In the genomic region with DNA sequence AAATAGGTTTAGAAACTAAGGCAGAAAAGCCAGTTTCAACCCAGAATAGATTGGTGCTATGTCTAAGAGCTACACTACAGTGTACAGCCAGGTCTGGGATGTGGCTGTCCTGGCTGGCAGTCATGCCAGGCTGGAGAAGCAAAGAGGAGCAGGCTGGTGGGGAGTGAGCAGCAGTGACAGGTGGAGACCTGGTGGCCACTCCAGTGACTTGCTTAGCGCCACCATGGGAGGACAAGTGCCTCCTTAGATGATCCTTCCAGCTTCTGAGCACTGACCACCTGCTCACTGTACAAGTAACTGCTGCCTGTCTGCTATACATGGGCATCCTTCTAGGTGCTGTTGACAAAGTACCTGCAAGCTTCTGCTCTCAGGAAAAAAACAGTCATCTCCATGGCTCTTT, we compare ENCODE assay signal across 22 mouse cellular contexts. TPM values are rescaled to one million over a fixed set of nuclear protein-coding genes. Genes with fewer than 3 reads are reported as not detected.
A peak's percentile ranks its signal among the peaks of the same experiment; 100 is the strongest.
DNase-seq lines count a peak whose midpoint lies in the region; ATAC-seq and TF ChIP-seq lines count a peak whose summit lies in the region.
"Had no signal": no experiment of that assay in that cellular context is flagged by ENCODE, and none has a peak within 500 bp of the region (broad histone marks: within the 10 kb centered on the region; RNA-seq: fewer than 3 reads in every experiment).

No protein-coding gene starts in this region.

- dilution Hi-C loops in CH12.LX (cut with MboI; ENCODE audit: extremely low pct_ligation_motif_present, extremely low pct_unique_long_range_greater_than_20kb, low sequenced_read_pairs), result no loop called here

- WGBS in cerebellum, adult 2 months, result 21% methylated on average over 1 of the region's 1 CpGs
- 83% methylated on average over 1 of the region's 1 CpGs for WGBS in liver, embryonic 12.5 days (ENCODE audit: insufficient replicate concordance)
- 90% methylated on average over 1 of the region's 1 CpGs for WGBS in hindbrain, postnatal 0 days

- TF ChIP-seq CTCF in CH12.LX (conservative IDR thresholded peaks at IDR 0.05 in 1 of 2, IDR thresholded peaks at IDR 0.05 in 1 of 2; ENCODE audit: low read depth in 2 of 2, low read length in 2 of 2), result no peak
- TF ChIP-seq CTCF in cerebellum, adult 2 months (IDR thresholded peaks at IDR 0.05; ENCODE audit: borderline replicate concordance, insufficient read depth, low read depth, low read length), result no peak
- TF ChIP-seq CTCF in hindbrain, postnatal 0 days (IDR thresholded peaks at IDR 0.05; ENCODE audit: low read depth), result no peak

- peaks cover 2 to 11% of the 10 kb centered on the region in 2 experiments for H3K4me1 ChIP-seq in CH12.LX (ENCODE audit: control insufficient read depth in 1 of 2, insufficient read depth in 2 of 2)
- H3K4me1 ChIP-seq in cerebellum, adult 2 months (ENCODE audit: control insufficient read depth, insufficient read depth, low read length), result peaks cover 4% of the 10 kb centered on the region
- peaks cover 8% of the 10 kb centered on the region for H3K4me1 ChIP-seq in liver, embryonic 12.5 days
- H3K4me1 ChIP-seq in hindbrain, postnatal 0 days (ENCODE audit: insufficient read depth, low read length), result no peaks in the 10 kb centered on the region
- H3K4me1 ChIP-seq: forebrain, embryonic 10.5 days had no signal

- no peaks in the 10 kb centered on the region for H3K27me3 ChIP-seq in CH12.LX (replicated peaks)
- no peaks in the 10 kb centered on the region for H3K27me3 ChIP-seq in cerebellum, adult 2 months (ENCODE audit: control insufficient read depth, insufficient read depth, low read length)
- no peaks in the 10 kb centered on the region for H3K27me3 ChIP-seq in liver, embryonic 12.5 days (replicated peaks)
- H3K27me3 ChIP-seq in hindbrain, postnatal 0 days (ENCODE audit: insufficient read depth, low read length), result no peaks in the 10 kb centered on the region
- H3K27me3 ChIP-seq: embryonic facial prominence, embryonic 15.5 days; hindbrain, embryonic 13.5 days; Patski had no signal

- TF ChIP-seq EP300 in CH12.LX (IDR thresholded peaks at IDR 0.05; ENCODE audit: low read length), result no peak

- H3K9me3 ChIP-seq in CH12.LX (replicated peaks; ENCODE audit: low read length), result peaks cover 11% of the 10 kb centered on the region
- H3K9me3 ChIP-seq in liver, embryonic 12.5 days (replicated peaks), result no peaks in the 10 kb centered on the region
- H3K9me3 ChIP-seq in hindbrain, postnatal 0 days (ENCODE audit: low read length), result no peaks in the 10 kb centered on the region
- H3K9me3 ChIP-seq: embryonic facial prominence, embryonic 15.5 days; forebrain, embryonic 10.5 days; heart, embryonic 10.5 days; hindbrain, embryonic 13.5 days had no signal

- no peak overlapping the region for H3K4me2 ChIP-seq in CH12.LX (ENCODE audit: insufficient read depth, low read depth, poor library complexity, severe bottlenecking)
- no peak overlapping the region for H3K4me2 ChIP-seq in liver, embryonic 12.5 days
- no peak overlapping the region for H3K4me2 ChIP-seq in hindbrain, postnatal 0 days (ENCODE audit: low read depth, low read length)
- H3K4me2 ChIP-seq: embryonic facial prominence, embryonic 15.5 days; hindbrain, embryonic 13.5 days had no signal

- no peak for ATAC-seq in liver, embryonic 12.5 days
- ATAC-seq in hindbrain, postnatal 0 days, result no peak
- ATAC-seq: activated CD4-positive, CD25-positive, alpha-beta regulatory T cell, adult 4 months; forebrain, embryonic 14.5 days; intestine, embryonic 16.5 days; Patski had no signal

- TF ChIP-seq RAD21 in CH12.LX (IDR thresholded peaks at IDR 0.05; ENCODE audit: low read depth, low read length), result no peak

- H3K4me3 ChIP-seq in CH12.LX (replicated peaks in 1 of 3; ENCODE audit: low read depth in 2 of 3, low read length in 2 of 3, poor library complexity in 1 of 3), result no peak overlapping the region
- no peak overlapping the region for H3K4me3 ChIP-seq in cerebellum, adult 2 months (replicated peaks; ENCODE audit: insufficient read depth, low read depth, low read length)
- no peak overlapping the region for H3K4me3 ChIP-seq in liver, embryonic 12.5 days
- no peak overlapping the region for H3K4me3 ChIP-seq in hindbrain, postnatal 0 days (ENCODE audit: low read length)
- H3K4me3 ChIP-seq: embryonic facial prominence, embryonic 15.5 days; erythroblast, embryonic 14.5 days; forebrain, embryonic 10.5 days; heart, embryonic 10.5 days; hindbrain, embryonic 13.5 days had no signal

- H3K27ac ChIP-seq in CH12.LX (ENCODE audit: insufficient read depth, low read depth), result no peak overlapping the region
- no peak overlapping the region for H3K27ac ChIP-seq in cerebellum, adult 2 months (ENCODE audit: insufficient read depth, low read length)
- no peak overlapping the region for H3K27ac ChIP-seq in liver, embryonic 12.5 days
- no peak overlapping the region for H3K27ac ChIP-seq in hindbrain, postnatal 0 days
- H3K27ac ChIP-seq: embryonic facial prominence, embryonic 15.5 days; forebrain, embryonic 10.5 days; heart, embryonic 10.5 days; hindbrain, embryonic 13.5 days had no signal

- peaks cover 67 to 95% of the 10 kb centered on the region in 2 experiments for H3K36me3 ChIP-seq in CH12.LX (replicated peaks in 1 of 2; ENCODE audit: control insufficient read depth in 1 of 2, insufficient read depth in 1 of 2, low read length in 1 of 2)
- peaks cover 19% of the 10 kb centered on the region; the same call in 1 of the 2 replicates for H3K36me3 ChIP-seq in liver, embryonic 12.5 days
- H3K36me3 ChIP-seq in hindbrain, postnatal 0 days (ENCODE audit: insufficient read depth, low read length), result peaks cover 8% of the 10 kb centered on the region; the same call in 1 of the 2 replicates

- peak; percentile 33 for DNase-seq in cerebellum, adult 11-12 months
- DNase-seq in cerebellum, adult 11 months, result no peak
- DNase-seq in CH12.LX (ENCODE audit: extremely low read depth), result no peak
- DNase-seq in cerebellum, adult 2 months, result peak; percentile 28 to 45
- peak; percentile 31 to 53 for DNase-seq in cerebellum, postnatal 14 days
- no peak for DNase-seq in hindbrain, postnatal 0 days (ENCODE audit: low spot score)
- no peak for DNase-seq in right cerebral cortex, postnatal 4 days
- DNase-seq: adrenal gland, postnatal 14 days; gastrocnemius, postnatal 36 days; heart, adult 18-20 months; heart, postnatal 14 days; kidney, adult 2 months had no signal

- no peaks in the 10 kb centered on the region for H3K79me2 ChIP-seq in CH12.LX (replicated peaks; ENCODE audit: control insufficient read depth, extremely low read depth, insufficient read depth, poor library complexity, severe bottlenecking)

- no peak; the same call in 1 of the 2 replicates for TF ChIP-seq POLR2A in CH12.LX (IDR thresholded peaks at IDR 0.05; ENCODE audit: low read depth, low read length)
- TF ChIP-seq POLR2A in cerebellum, adult 2 months (IDR thresholded peaks at IDR 0.05; ENCODE audit: borderline replicate concordance, insufficient read depth, low read length), result no peak

- in situ Hi-C loops in CH12.LX (cut with MboI; ENCODE audit: low pct_ligation_motif_present, low pct_unique_long_range_greater_than_20kb, low sequenced_read_pairs), result no loop called here

- H3K9ac ChIP-seq in CH12.LX (ENCODE audit: insufficient read depth, low read depth), result no peak overlapping the region
- no peak overlapping the region for H3K9ac ChIP-seq in liver, embryonic 12.5 days
- H3K9ac ChIP-seq in hindbrain, postnatal 0 days (replicated peaks; ENCODE audit: low read length), result no peak overlapping the region
- H3K9ac ChIP-seq: embryonic facial prominence, embryonic 15.5 days; hindbrain, embryonic 13.5 days had no signal

TF ChIP-seq in CH12.LX, 34 proteins besides CTCF, POLR2A, EP300 and RAD21:
- TF ChIP-seq MAFK (IDR thresholded peaks at IDR 0.05; ENCODE audit: insufficient replicate concordance, low read length), result no peak
- no peak for TF ChIP-seq TBP (conservative IDR thresholded peaks at IDR 0.05; ENCODE audit: low read depth, low read length)
- 0 out of 2 replicates have a peak, but pooled peaks have one; percentile 11 for TF ChIP-seq POLR2AphosphoS2 (IDR thresholded peaks at IDR 0.05; ENCODE audit: low read depth, low read length)
- TF ChIP-seq ZKSCAN1 (IDR thresholded peaks at IDR 0.05; ENCODE audit: borderline replicate concordance, low read depth, low read length), result no peak

RNA-seq across cellular contexts. Expression of a gene that starts 44.7 kb away (rescaled TPM):
- total RNA-seq in CH12.LX (2012; rRNA removed) (256 and 271 TPM in 2 replicates), CH12.LX (2014; rRNA removed) (351 and 369 TPM in 2 replicates)
- polyA plus RNA-seq in CH12.LX (2012; ENCODE audit: insufficient read length, low read depth), result 283 and 346 TPM in 2 replicates
- 32.7 and 33.1 TPM in 2 replicates for polyA plus RNA-seq in cerebellum, adult 2 months (2012; rRNA removed)
- 18.0 and 18.4 TPM in 2 replicates for polyA plus RNA-seq in liver, embryonic 12.5 days (2016; fragmentation: Nextera tagmentation; extraction: Ambion mirVana)
- 21.9 and 40.1 TPM in 2 replicates for total RNA-seq in hindbrain, postnatal 0 days (2014; rRNA removed)
- polyA plus RNA-seq in hindbrain, postnatal 0 days (2015; fragmentation: Nextera tagmentation; extraction: Ambion mirVana), result 5.0 and 5.1 TPM in 2 replicates

Comparison
In these comparisons a context has a peak if more than half of its experiments do, and no peak if none do; other contexts are left out.
1. DNase-seq: peak in cerebellum, adult 11-12 months (single experiment), cerebellum, adult 2 months (2 of 2) and cerebellum, postnatal 14 days (2 of 2); none in cerebellum, adult 11 months (single experiment), CH12.LX (single experiment), hindbrain, postnatal 0 days (single experiment) and right cerebral cortex, postnatal 4 days (single experiment).